8 mouse cellular contexts compared by ENCODE assay signal in genomic region chr6:88924502-88925275, GRCm38 (mm10). TPM values are rescaled to one million over a fixed set of nuclear protein-coding genes. Genes with fewer than 3 reads are reported as not detected.
DNase-seq lines count a peak whose midpoint lies in the region; ATAC-seq lines count a peak whose summit lies in the region.

No protein-coding gene starts in this region.

- H3K27ac ChIP-seq in neural tube, embryonic 11.5 days (ENCODE audit: low read depth, low read length), result peak overlapping the region; percentile 75
- peak overlapping the region; percentile 89 for H3K27ac ChIP-seq in embryonic facial prominence, embryonic 12.5 days
- peak overlapping the region; percentile 76 for H3K27ac ChIP-seq in heart, embryonic 13.5 days (replicated peaks)
- H3K27ac ChIP-seq in kidney, embryonic 14.5 days (ENCODE audit: low read depth, low read length), result peak overlapping the region; percentile 9; the same call in 1 of the 2 replicates
- peak overlapping the region; percentile 90 for H3K27ac ChIP-seq in midbrain, embryonic 10.5 days (replicated peaks)

- DNase-seq in neural tube, embryonic 11.5 days (ENCODE audit: low spot score), result no peak
- DNase-seq in neural tube, embryonic 10.5 days (ENCODE audit: extremely low spot score, low spot score), result no peak
- DNase-seq in midbrain, embryonic 10.5 days (ENCODE audit: low spot score), result peak; percentile 54
- no peak for DNase-seq in spleen, postnatal 4 days (ENCODE audit: low spot score in 2 of 2)

- ATAC-seq in neural tube, embryonic 11.5 days (ENCODE audit: insufficient read depth, low FRiP score, low TSS enrichment), result no peak
- ATAC-seq in embryonic facial prominence, embryonic 12.5 days (ENCODE audit: insufficient number of reproducible peaks, insufficient read depth, low FRiP score, low TSS enrichment), result peak; percentile 29; the same call in 1 of the 2 replicates
- no peak for ATAC-seq in heart, embryonic 13.5 days (ENCODE audit: extremely low read depth, insufficient number of reproducible peaks, low FRiP score, low TSS enrichment)
- no peak for ATAC-seq in kidney, embryonic 14.5 days (ENCODE audit: low FRiP score, low TSS enrichment)
- ATAC-seq in megakaryocyte progenitor cell, adult 5-6 weeks (replicated peaks; ENCODE audit: poor library complexity), result no peak

- H3K9me3 ChIP-seq in neural tube, embryonic 11.5 days (ENCODE audit: control insufficient read depth, low read length), result no peaks in the 10 kb centered on the region
- H3K9me3 ChIP-seq in embryonic facial prominence, embryonic 12.5 days, result no peaks in the 10 kb centered on the region
- H3K9me3 ChIP-seq in heart, embryonic 13.5 days, result no peaks in the 10 kb centered on the region
- H3K9me3 ChIP-seq in kidney, embryonic 14.5 days (ENCODE audit: control insufficient read depth, low read length), result no peaks in the 10 kb centered on the region
- H3K9me3 ChIP-seq in midbrain, embryonic 10.5 days (replicated peaks), result no peaks in the 10 kb centered on the region

- no peaks in the 10 kb centered on the region for H3K36me3 ChIP-seq in neural tube, embryonic 11.5 days (ENCODE audit: control insufficient read depth, insufficient read depth, low read length)
- no peaks in the 10 kb centered on the region for H3K36me3 ChIP-seq in embryonic facial prominence, embryonic 12.5 days
- no peaks in the 10 kb centered on the region for H3K36me3 ChIP-seq in heart, embryonic 13.5 days
- no peaks in the 10 kb centered on the region for H3K36me3 ChIP-seq in kidney, embryonic 14.5 days (ENCODE audit: control insufficient read depth, insufficient read depth, low read length)
- H3K36me3 ChIP-seq in midbrain, embryonic 10.5 days, result no peaks in the 10 kb centered on the region

- no peak overlapping the region for H3K4me3 ChIP-seq in neural tube, embryonic 11.5 days (ENCODE audit: low read depth, low read length)
- no peak overlapping the region for H3K4me3 ChIP-seq in embryonic facial prominence, embryonic 12.5 days
- H3K4me3 ChIP-seq in heart, embryonic 13.5 days, result no peak overlapping the region
- H3K4me3 ChIP-seq in kidney, embryonic 14.5 days (ENCODE audit: low read length), result no peak overlapping the region
- H3K4me3 ChIP-seq in midbrain, embryonic 10.5 days, result no peak overlapping the region

- no peaks in the 10 kb centered on the region for H3K27me3 ChIP-seq in neural tube, embryonic 11.5 days (ENCODE audit: control insufficient read depth, insufficient read depth, low read length)
- H3K27me3 ChIP-seq in embryonic facial prominence, embryonic 12.5 days, result no peaks in the 10 kb centered on the region
- H3K27me3 ChIP-seq in heart, embryonic 13.5 days (replicated peaks), result no peaks in the 10 kb centered on the region
- H3K27me3 ChIP-seq in kidney, embryonic 14.5 days (ENCODE audit: control insufficient read depth, insufficient read depth, low read length), result no peaks in the 10 kb centered on the region
- H3K27me3 ChIP-seq in midbrain, embryonic 10.5 days (ENCODE audit: low read depth, poor library complexity, severe bottlenecking), result 0 out of 2 replicates have a peak, but pooled peaks cover 6% of the 10 kb centered on the region

- H3K9ac ChIP-seq in neural tube, embryonic 11.5 days (ENCODE audit: low read length), result peak overlapping the region; percentile 7; the same call in 1 of the 2 replicates
- H3K9ac ChIP-seq in embryonic facial prominence, embryonic 12.5 days, result no peak overlapping the region
- 0 out of 2 replicates have a peak overlapping the region, but pooled peaks have one; percentile 33 for H3K9ac ChIP-seq in heart, embryonic 13.5 days
- no peak overlapping the region for H3K9ac ChIP-seq in kidney, embryonic 14.5 days (ENCODE audit: low read depth, low read length)

- 3% methylated on average over 5 of the region's 5 CpGs for WGBS in neural tube, embryonic 11.5 days
- 2% methylated on average over 5 of the region's 5 CpGs for whole genome bisulfite sequencing in embryonic facial prominence, embryonic 12.5 days
- WGBS in heart, embryonic 13.5 days, result 19% methylated on average over 5 of the region's 5 CpGs
- 14% methylated on average over 5 of the region's 5 CpGs for WGBS in kidney, embryonic 14.5 days
- WGBS in midbrain, embryonic 10.5 days, result 2% methylated on average over 5 of the region's 5 CpGs

- peaks cover 25% of the 10 kb centered on the region for H3K4me1 ChIP-seq in neural tube, embryonic 11.5 days (ENCODE audit: control insufficient read depth, insufficient read depth, low read length)
- H3K4me1 ChIP-seq in embryonic facial prominence, embryonic 12.5 days, result peaks cover 26% of the 10 kb centered on the region
- H3K4me1 ChIP-seq in heart, embryonic 13.5 days, result peaks cover 62% of the 10 kb centered on the region
- H3K4me1 ChIP-seq in kidney, embryonic 14.5 days (ENCODE audit: control insufficient read depth, insufficient read depth, low read length), result peaks cover 8% of the 10 kb centered on the region; the same call in 1 of the 2 replicates
- peaks cover 61% of the 10 kb centered on the region for H3K4me1 ChIP-seq in midbrain, embryonic 10.5 days

- no peak overlapping the region for H3K4me2 ChIP-seq in neural tube, embryonic 11.5 days (ENCODE audit: low read depth)
- no peak overlapping the region for H3K4me2 ChIP-seq in embryonic facial prominence, embryonic 12.5 days (replicated peaks)
- H3K4me2 ChIP-seq in heart, embryonic 13.5 days, result no peak overlapping the region
- no peak overlapping the region for H3K4me2 ChIP-seq in kidney, embryonic 14.5 days (replicated peaks; ENCODE audit: low read depth, low read length)

RNA-seq across cellular contexts. Expression of gene Tpra1, which starts 22.6 kb away (rescaled TPM):
- 44.8 and 48.8 TPM in 2 replicates for polyA plus RNA-seq in neural tube, embryonic 11.5 days (2014; fragmentation: Nextera tagmentation; extraction: Ambion mirVana)
- polyA plus RNA-seq in embryonic facial prominence, embryonic 12.5 days (2016; fragmentation: Nextera tagmentation; extraction: Ambion mirVana), result 86.3 and 90.6 TPM in 2 replicates
- 39.8 and 47.0 TPM in 2 replicates for polyA plus RNA-seq in heart, embryonic 13.5 days (2015; fragmentation: Nextera tagmentation; extraction: Ambion mirVana)
- 54.5 and 57.2 TPM in 2 replicates for polyA plus RNA-seq in kidney, embryonic 14.5 days (2014; fragmentation: Nextera tagmentation; extraction: Ambion mirVana)
- 56.0 and 57.6 TPM in 2 replicates for polyA plus RNA-seq in midbrain, embryonic 10.5 days (2016; fragmentation: Nextera tagmentation; extraction: Ambion mirVana)
- total RNA-seq in megakaryocyte progenitor cell, adult 5-6 weeks (2015), result 24.3 and 26.1 TPM in 2 replicates
- 28.4 and 32.8 TPM in 2 replicates for total RNA-seq in megakaryocyte progenitor cell, adult 5-6 weeks (2017)

RNA-seq across cellular contexts. Expression of gene Mcm2, which starts 26.1 kb away (rescaled TPM):
- 194 and 219 TPM in 2 replicates for polyA plus RNA-seq in neural tube, embryonic 11.5 days (2014; fragmentation: Nextera tagmentation; extraction: Ambion mirVana)
- 169 and 171 TPM in 2 replicates for polyA plus RNA-seq in embryonic facial prominence, embryonic 12.5 days (2016; fragmentation: Nextera tagmentation; extraction: Ambion mirVana)
- polyA plus RNA-seq in heart, embryonic 13.5 days (2015; fragmentation: Nextera tagmentation; extraction: Ambion mirVana), result 98.1 and 98.3 TPM in 2 replicates
- polyA plus RNA-seq in kidney, embryonic 14.5 days (2014; fragmentation: Nextera tagmentation; extraction: Ambion mirVana), result 115 and 166 TPM in 2 replicates
- 290 and 301 TPM in 2 replicates for polyA plus RNA-seq in midbrain, embryonic 10.5 days (2016; fragmentation: Nextera tagmentation; extraction: Ambion mirVana)
- total RNA-seq in megakaryocyte progenitor cell, adult 5-6 weeks (2015), result 103 and 107 TPM in 2 replicates
- total RNA-seq in megakaryocyte progenitor cell, adult 5-6 weeks (2017), result 150 and 151 TPM in 2 replicates

RNA-seq across cellular contexts. Expression of gene Podxl2, which starts 49.8 kb away (rescaled TPM):
- polyA plus RNA-seq in neural tube, embryonic 11.5 days (2014; fragmentation: Nextera tagmentation; extraction: Ambion mirVana), result 129 and 135 TPM in 2 replicates
- 138 and 153 TPM in 2 replicates for polyA plus RNA-seq in embryonic facial prominence, embryonic 12.5 days (2016; fragmentation: Nextera tagmentation; extraction: Ambion mirVana)
- 44.1 and 46.1 TPM in 2 replicates for polyA plus RNA-seq in heart, embryonic 13.5 days (2015; fragmentation: Nextera tagmentation; extraction: Ambion mirVana)
- polyA plus RNA-seq in kidney, embryonic 14.5 days (2014; fragmentation: Nextera tagmentation; extraction: Ambion mirVana), result 43.6 and 52.8 TPM in 2 replicates
- 69.4 and 117 TPM in 2 replicates for polyA plus RNA-seq in midbrain, embryonic 10.5 days (2016; fragmentation: Nextera tagmentation; extraction: Ambion mirVana)
- total RNA-seq in megakaryocyte progenitor cell, adult 5-6 weeks (2015), result 0.15 TPM in 1 of 2 replicates, not detected in the other
- total RNA-seq in megakaryocyte progenitor cell, adult 5-6 weeks (2017), result 0.41 and 0.92 TPM in 2 replicates

Comparison
In these comparisons a context has a peak if more than half of its experiments do, and no peak if none do; other contexts are left out.
1. H3K27ac ChIP-seq: peak in every context shown above with its lines; median percentile 90 in midbrain, embryonic 10.5 days; 89 in embryonic facial prominence, embryonic 12.5 days; 76 in heart, embryonic 13.5 days; 75 in neural tube, embryonic 11.5 days; 9 in kidney, embryonic 14.5 days.
2. H3K9ac ChIP-seq: peak in neural tube, embryonic 11.5 days (single experiment) and heart, embryonic 13.5 days (single experiment); none in embryonic facial prominence, embryonic 12.5 days (single experiment) and kidney, embryonic 14.5 days (single experiment).